Mouse (Mus musculus) gastrocnemius, postnatal 25 days (tissue): ENCODE measurements around the gene Abhd16a. TPM values are rescaled to one million over a fixed set of nuclear protein-coding genes. Genes with fewer than 3 reads are reported as not detected.

Experiments
- DNase-seq: peaks from one replicate; pipeline ENCODE4 v3.0.0; 2022
- long read RNA-seq, 2 experiments: library from polyadenylated mRNA; stranded (forward); transcript quantifications; one replicate each; pipeline ENCODE4 v2.0.0; 2021
- total RNA-seq, 2 experiments: library from RNA; stranded (reverse); gene quantifications; 1 replicate in 1 of 2; 2 replicates in 1 of 2; pipeline ENCODE4 v1.2.3; 2021

Gene Abhd16a
- total RNA-seq: 10 to 100 TPM; 61.9 to 62.4 TPM
- long read RNA-seq, experiment 1, transcript Abhd16a-201 (20 exons, 1,945 nt): major isoform, 74 of 147 reads
- long read RNA-seq, experiment 1, partial matches to known transcripts: 66 of 147 reads
- long read RNA-seq, experiment 1, other reads (novel, unspliced or antisense): 7 of 147 reads
- long read RNA-seq, experiment 2, transcript Abhd16a-201 (20 exons, 1,945 nt): major isoform, 120 of 161 reads
- long read RNA-seq, experiment 2, partial matches to known transcripts: 35 of 161 reads
- long read RNA-seq, experiment 2, other reads (novel, unspliced or antisense): 6 of 161 reads

DNA sequence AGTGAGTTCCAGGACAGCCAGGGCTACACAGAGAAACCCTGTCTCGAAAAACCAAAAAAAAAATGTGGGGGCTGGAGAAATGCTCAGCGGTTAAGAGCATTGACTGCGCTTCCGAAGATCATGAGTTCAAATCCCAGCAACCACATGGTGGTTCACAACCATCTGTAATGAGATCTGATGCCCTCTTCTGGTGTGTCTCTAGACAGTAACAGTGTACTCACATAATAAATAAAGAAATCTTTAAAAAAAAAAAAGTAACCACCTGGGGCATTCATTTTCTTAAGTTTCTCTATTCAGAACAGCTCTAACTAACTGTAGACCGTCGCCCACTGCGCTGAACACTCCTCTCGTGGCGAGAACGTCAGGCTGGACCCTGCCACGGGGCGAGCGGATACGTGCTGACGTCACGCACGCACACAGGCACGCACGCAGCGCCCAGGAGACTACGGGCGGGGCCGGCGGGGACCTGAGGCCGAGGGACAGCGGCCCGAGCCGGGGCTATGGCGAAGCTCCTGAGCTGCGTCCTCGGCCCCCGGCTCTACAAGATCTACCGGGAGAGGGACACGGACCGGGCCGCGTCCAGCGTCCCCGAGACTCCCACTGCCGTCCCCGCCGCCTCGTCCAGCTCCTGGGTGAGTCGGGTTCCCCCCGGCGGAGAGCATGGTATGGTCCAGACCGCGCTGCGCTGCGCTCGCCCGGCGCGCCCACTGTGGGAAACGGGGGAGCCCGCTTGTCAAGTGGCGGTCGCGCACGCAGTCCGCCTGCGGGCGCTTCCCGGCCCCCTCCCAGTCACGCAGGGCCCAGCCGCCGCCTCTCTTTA is at the start of gene Abhd16a:
Gene Abhd16a (plus strand): TSS at position 439 of the 820 bp plus-strand sequence.
- DNase-seq: peak; percentile 95

DNA sequence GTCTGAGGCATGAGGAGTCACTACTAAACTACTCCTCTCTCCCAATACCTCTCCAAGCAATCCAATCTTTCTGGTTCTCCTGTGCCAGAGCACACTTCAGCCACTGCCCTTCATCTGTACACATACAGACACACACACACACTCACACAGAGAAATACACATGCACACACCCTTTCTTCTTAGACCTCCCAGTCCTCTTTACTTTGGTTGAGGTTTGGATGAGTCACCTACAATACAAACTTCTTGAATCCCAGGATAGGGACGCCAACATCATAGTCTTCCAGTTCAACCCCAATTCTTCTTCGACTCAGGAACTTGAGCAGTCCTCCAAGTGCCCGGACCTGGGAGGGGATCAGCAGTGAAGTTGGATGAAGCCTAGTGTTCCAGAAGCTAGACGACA is 45.3 kb upstream of the Abhd16a start:
- no peak for DNase-seq

DNA sequence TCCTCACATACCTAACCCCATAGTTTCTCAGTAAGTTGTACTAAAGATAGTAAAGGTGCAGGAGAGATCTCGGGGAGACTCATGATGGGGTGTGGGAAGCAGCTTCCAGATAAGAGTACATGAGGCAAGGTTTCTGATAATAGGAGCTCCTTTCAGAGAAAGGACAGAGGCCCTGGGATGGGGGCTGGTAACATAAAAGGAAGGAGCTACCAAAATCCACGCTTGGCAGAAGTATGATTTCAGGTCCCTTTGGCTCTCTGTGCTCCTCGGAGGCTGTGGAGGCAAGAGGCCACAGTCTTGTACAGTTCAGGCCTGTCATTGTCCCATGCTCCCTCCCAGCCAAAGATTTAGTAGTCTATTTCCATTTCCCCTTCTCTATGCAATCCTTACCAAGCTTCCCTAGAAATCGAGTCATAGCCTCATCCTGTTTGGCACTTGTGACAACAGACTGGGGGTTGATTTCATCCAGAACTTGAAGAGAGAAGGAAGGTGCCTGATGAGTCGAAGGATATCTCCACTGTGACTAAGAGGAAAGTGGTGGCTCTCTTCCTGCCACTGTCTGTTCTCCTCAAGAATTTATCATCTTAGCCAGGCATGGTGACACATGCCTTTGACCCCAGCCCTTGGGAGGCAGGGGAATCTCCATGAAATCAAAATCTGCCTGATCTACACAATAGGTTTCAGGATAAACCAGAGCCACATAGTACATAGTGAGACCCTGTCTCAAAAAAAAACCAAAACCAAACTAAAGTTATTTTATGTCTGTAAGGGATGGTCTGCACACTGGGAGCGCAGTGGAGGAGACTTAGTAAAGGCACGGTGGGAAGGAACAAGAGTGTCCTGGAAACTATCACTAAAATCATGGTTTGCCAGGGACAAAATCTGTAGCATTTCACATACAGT is 43.9 kb upstream of the Abhd16a start:
- no peak for DNase-seq

DNA sequence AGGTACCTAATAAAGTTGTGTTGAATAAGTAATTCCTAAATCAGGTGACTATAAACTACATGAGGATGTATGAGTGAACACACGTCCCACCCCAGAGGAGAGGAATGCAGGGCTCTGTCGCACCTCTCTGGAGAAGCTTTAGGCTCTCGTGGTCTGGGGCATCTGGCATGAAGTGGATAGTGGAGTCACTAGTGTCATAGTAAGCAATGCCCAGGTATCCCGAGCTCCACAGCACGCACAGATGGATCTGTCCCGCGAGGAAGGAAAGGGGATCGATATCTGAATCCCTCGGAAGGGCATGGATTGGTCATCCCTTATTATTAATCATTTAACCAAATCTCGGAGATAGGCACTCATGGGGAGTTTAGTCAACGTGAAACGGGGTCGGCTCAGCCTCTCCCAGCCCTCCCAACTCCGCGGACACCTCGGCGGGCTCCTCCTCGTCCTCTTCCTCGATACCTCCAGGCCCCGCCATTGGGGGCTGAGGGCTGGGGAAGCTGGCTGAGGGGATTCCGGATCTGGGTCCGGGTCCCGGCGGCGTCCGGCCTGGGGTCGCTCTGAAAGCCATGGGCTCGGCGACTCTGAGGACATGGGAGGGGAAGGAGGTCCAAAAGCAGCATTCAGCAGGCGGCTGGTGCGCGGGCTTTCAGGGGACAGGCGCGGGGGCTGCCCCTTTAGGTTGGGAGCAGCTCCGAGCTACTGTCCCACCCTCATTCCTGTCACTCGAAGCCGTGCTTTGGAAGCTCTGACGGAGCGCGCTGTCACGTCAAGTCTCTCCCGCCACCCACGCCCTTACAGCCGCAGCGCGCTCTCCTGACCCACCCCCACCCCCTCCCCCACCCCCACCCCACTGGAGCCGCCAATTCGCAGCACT is 43.0 kb upstream of the Abhd16a start:
- no peak for DNase-seq

DNA sequence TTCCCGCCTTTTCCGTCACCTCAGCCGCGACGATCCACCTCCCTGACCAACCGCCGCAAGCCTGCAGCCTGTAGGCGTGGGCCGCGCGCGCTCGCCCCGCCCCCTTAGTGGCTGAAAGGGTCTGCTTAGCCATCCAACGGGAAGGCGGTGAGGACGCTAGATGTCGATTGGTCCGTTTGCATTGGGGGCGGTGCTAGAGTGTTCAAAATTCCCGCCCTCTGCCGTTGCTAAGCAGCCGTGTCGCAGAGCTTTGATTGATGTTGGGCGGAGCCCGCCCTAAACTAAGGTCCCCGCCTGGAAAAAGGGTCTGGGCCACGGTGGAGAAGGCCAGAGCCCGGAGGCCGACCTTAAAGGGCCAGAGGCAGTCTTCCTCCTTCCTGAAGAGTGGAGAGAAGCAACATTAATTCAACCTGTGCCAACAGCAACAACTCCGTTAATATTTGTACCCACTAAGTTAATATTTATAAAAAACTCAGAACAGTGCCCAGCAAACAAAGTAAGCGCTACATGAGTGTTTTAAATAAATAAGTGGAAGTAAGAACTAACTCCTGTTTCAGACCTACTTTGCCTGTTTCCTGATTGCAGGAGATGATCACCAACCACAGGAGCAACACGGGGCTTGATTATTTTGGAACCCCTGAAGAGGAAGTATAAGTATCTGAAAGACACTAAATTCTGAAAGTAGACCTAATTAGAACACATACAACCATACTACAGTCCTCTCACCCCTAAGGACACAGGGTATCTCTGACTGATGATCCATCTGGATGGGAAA is 42.2 kb upstream of the Abhd16a start, which contains the start of gene Msh5:
Gene Msh5 (minus strand): TSS at position 65 of the 775 bp plus-strand sequence.
- peak; percentile 98 for DNase-seq

DNA sequence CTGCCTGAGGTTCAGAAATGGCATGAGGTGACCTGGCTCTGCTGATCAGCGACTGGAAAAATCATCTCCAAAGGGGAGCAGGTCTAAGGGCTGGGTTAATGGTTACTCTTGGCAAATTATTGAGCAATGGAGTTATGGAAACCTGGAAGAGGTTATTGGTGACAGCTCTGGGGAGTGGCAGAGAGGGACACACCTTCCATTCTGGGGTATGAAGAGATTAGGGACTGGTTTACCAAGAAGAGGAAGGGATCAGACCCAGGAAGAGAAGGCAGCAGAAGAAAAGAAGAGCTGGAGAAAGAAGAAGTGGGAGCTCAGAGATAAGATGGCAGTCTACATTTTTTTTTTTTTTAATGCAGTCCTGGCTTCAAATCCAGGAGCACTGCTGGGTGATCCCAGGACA is 41.4 kb upstream of the Abhd16a start:
- DNase-seq: no peak

DNA sequence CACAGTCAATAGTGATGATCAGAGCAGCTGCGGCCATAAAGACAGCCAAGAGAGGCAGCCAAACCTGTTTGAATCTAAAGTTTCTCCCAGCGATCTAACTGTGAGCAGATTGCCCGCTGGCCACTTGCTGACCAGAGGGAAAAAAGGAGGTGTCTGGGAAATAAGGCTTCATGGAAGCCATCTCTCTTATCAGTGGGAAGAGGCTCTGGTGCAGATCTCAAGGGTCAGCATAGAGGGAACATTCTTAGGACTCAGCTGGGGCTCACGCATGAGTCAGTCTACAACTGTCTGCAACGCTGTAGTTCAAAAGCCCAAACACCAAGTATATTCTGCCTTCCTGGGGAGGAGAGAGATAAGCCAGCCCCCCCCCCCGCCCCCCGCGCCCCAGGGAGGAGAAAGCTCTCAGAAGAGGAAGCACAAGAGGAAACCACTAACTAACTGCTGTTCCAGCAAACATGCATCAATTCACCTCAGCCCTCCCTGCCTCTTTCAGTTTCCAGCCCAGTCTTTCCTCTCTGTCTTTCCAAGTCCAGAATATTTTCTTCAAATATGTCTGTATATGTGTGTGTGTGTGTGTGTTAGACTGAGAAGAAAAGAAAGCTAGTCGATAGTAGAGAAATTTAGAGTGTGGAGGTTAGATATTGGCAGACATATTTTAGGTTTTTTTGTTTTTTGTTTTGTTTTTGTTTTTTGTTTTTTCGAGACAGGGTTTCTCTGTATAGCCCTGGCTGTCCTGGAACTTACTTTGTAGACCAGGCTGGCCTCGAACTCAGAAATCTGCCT is 40.7 kb upstream of the Abhd16a start:
- peak; percentile 34 for DNase-seq

DNA sequence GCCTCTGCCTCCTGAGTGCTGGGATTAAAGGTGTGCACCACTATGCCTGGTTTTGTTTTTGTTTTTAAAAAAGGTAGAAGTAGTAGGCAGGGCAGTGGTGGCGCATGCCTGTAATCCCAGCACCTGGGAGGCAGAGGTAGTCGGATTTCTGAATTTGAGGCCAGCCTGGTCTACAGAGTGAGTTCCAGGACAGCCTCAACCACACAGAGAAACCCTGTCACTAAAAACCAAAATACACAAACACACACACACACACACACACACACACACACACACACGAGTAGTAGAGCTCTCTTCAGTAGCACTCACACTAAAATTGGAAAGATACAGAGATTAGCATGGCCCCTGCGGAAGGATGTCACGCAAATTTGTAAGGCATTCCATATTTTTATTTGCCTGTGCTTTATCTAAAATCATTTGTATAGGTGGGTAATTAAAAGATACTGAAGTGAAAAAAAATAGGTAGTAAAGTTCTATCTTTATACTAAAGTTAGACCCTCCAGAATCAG is 40.1 kb upstream of the Abhd16a start:
- DNase-seq: no peak

DNA sequence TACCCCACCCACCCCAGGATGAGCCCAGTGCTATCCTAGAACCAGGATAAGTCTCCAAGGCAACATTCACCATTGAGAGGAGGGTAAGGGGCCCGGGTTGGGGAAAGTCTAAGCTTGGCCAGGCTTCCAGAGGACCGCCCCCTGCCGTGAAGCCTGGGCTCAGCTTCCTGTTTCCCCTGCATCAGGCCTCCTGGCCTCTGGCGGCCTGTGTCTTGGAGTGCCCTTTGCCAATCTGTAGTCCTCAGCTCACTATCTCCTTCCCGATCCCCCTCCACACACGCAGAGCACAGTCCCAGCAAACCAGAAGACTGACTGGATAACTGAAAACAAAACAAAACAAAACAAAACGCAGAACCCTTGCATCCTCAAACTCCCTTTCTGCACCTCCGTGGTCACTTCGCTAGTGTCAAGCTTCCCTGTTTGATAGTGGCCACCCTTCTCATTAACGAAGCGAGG is 39.5 kb upstream of the Abhd16a start, which contains the start of gene Clic1:
Gene Clic1 (plus strand): TSS at position 406 of the 456 bp plus-strand sequence.
- DNase-seq: peak; percentile 58

DNA sequence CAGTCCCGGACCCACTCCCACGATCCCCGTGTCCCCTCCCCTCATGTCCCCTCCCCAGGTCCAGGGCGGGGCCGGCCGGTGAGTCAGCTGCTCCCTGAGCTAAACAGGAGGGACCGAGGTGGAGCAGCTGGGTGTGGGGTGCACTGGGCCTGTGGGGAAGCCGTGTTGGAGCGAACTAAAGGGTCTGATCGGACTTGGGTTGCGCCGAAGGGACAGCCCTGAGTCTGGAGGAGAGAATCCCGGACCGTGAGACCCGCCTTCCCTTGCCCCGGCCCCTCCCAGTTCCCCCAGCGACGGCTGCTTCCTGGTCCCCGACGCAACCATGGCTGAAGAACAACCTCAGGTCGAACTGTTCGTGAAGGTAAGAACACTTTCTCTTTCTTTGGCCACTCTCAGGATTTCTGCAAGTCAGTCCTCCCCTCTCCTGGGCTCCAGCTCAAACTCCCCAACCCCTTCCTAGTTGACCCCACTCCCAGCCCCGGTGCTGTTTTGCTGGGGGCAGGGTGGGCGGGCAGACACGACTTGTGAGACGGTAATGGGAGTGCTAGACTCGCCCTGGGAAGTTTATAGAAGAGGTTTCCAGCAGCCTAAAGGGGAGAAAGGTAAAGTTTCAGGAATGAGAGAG is 38.8 kb upstream of the Abhd16a start:
- peak; percentile 80 for DNase-seq

DNA sequence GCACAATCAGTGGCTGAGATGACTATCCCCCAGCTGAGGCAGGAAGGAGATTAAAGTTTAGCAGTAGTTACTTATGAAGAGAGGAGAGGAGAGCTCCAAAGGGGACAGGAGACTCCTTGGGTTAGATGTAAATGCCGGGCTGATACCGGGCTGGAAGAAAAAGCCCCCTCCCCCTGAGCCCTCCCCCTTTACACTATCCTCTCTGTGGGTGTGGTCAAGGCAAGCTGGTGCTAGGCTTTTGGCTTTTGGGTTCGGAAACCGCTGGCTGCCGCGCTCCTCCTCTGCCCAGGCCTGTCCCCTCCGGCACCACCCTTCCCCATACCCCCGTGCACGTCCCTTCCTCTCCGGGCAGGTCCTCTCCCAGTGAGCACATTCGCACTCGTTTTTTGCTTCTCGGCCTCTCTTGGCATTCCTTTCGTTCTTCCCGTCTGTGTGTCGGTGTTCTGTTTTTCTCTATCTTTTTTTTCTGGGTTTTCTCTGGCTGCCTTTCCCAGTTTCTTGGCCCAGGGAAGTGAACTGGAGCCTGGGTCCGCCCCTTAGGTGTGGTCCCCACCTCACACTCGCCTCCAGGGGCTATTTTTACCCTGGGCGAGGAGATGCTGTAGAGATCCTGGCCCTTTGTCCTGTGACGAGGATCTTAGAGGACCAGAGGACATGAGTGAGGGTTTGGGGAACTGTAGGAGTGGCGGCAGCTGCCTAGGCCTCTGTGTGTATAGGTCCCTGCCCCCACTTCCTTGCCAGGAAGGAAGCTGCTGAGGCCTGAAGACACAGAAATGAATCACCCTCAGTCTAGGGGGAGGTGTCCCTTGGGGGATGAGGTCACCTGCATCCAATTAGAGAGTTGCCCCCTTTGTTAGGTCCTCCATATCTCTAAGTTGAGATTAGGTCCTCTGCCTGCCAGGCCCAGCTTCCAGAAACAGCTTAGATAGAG is 37.6 kb upstream of the Abhd16a start:
- peak; percentile 72 for DNase-seq

DNA sequence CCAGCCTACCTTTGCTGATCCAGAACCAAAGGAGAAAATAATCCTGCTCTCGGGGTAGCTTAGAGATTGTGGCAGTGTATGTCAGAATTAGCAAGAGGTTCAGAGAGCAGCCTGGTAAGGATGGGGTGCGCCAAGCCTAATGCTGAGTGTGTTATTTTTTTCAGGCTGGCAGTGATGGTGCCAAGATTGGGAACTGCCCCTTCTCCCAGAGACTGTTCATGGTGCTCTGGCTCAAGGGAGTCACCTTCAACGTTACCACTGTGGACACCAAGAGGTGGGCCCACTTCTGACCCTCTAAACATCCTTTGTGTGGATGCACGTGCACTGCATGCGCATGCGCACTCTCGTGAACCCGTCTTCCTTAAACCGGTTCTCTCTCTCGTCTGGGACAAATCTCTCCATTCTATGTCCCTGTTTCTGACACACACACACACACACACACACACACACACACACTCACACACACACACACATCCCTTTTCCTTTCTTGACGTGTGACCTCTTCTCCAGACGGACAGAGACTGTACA is 36.7 kb upstream of the Abhd16a start:
- no peak for DNase-seq

DNA sequence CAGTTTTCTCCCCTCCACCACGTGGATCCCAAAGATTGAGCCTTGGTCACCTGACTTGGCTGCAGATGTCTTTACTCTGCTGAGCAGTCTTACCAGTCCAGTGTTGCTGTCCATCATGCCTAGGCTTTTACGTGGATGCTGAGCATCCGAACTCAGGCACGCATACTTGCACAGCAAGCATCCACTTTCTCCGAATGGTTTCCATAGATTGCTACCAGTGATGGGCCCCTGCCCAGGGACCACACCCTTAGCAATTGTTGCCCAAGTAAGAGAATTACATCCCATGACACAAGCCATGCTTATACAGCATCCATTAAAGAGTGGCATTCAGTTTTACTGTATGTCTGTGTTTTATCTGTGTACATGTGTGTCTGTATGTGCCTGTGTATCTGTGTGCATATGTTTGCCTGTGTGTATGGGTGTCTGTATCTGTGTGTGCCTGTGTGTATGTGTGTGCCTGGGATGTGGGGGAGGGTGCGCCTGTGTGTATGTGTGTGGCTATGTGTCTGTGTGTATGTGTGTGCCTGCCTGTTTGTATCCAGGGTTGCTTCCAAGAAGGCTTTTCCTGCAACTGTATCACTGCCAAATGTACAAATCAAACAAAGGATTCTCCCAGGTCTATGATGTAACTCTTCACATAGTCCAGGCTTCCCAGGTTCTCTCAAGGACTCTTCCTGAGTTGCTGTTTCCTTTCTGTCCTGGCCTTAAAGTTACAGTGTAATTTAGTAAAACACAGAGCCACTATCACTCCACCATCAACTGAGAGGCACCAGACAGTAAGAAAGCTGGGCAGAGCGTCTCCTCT is 33.2 kb upstream of the Abhd16a start:
- no peak for DNase-seq

DNA sequence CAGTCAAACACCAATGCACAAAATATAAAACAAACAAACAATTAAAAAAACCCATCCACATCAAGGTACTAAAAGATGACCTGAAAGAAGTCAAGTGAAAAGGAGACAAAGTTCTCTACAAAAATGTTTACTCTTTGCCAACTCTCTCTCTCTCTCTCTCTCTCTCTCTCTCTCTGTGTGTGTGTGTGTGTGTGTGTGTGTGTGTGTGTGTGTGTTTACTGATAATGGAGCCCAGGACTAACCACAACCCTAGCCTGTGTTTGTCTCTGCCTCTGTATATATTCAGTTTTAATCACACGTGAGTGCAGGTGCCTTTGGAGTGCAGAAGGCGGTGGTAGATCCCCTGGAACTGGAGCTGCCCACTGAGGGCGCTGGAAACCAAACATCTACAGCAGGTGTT is 32.0 kb upstream of the Abhd16a start:
- DNase-seq: no peak

DNA sequence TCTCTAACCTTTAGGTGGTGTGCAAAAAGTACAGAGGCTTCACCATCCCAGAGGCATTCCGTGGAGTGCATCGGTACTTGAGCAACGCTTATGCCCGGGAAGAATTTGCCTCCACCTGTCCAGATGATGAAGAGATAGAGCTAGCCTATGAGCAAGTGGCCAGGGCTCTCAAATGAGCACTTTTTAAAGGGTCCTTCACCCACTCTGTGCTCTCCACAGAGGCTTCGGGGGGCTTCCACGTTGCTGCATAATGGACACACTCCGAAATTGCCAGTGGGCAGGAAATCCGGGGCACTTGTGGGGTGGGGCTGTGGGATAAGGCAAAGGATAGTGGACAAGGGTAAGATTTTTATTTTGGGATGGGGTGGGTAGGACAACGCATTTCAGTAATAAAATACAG is 30.7 kb upstream of the Abhd16a start:
- DNase-seq: no peak
